Mouse (Mus musculus) CH12.LX (cell line): ENCODE measurements around the gene Uspl1. TPM values are rescaled to one million over a fixed set of nuclear protein-coding genes. Genes with fewer than 3 reads are reported as not detected.

ENCODE experiments used
- DNase-seq: peaks from one replicate; pipeline ENCODE4 v3.0.0-alpha.2; 2013; ENCODE audit errors: extremely low read depth
- H3K27ac ChIP-seq: 2 replicates; pipeline ENCODE4 v1.5.1; 2012; ENCODE audit warnings: low read depth, mild to moderate bottlenecking, control low read depth, moderate library complexity; ENCODE audit not compliant: insufficient read depth
- H3K27me3 ChIP-seq: replicated peaks from 2 replicates; pipeline ENCODE3; 2012; ENCODE audit warnings: inconsistent platforms
- H3K36me3 ChIP-seq, 2 experiments: replicated peaks in 1 of 2; 2 replicates each; pipeline versions ENCODE3 to v1.6.1; 2012; ENCODE audit warnings: inconsistent platforms in 1 of 2, low read length in 1 of 2, mild to moderate bottlenecking in 1 of 2, mixed read lengths in 1 of 2, moderate library complexity in 1 of 2; ENCODE audit not compliant: control insufficient read depth in 1 of 2, insufficient read depth in 1 of 2
- H3K4me1 ChIP-seq, 2 experiments: 2 replicates each; pipeline ENCODE4 v1.6.1; 2012; ENCODE audit warnings: inconsistent platforms in 1 of 2, moderate library complexity in 1 of 2; ENCODE audit not compliant: insufficient read depth in 2 of 2, control insufficient read depth in 1 of 2
- H3K4me2 ChIP-seq: 2 replicates; pipeline ENCODE4 v1.6.1; 2012; ENCODE audit warnings: low read depth, mild to moderate bottlenecking, control low read depth; ENCODE audit not compliant: poor library complexity, insufficient read depth, severe bottlenecking
- H3K4me3 ChIP-seq, 3 experiments: fragments of 150-350 bp in 1 of 3; sonication (generic) in 1 of 3; replicated peaks in 1 of 3; 2 replicates each; pipeline versions ENCODE3 to v1.5.1; 2011 to 2012; ENCODE audit warnings: low read depth in 2 of 3, low read length in 2 of 3, mild to moderate bottlenecking in 2 of 3, moderate library complexity in 2 of 3, control low read depth in 1 of 3, improper control_type of control experiment in 1 of 3, inconsistent platforms in 1 of 3, mixed read lengths in 1 of 3; ENCODE audit not compliant: poor library complexity in 1 of 3
- H3K79me2 ChIP-seq: replicated peaks from 2 replicates; pipeline ENCODE4 v1.6.1; 2012; ENCODE audit warnings: mild to moderate bottlenecking, moderate library complexity; ENCODE audit not compliant: control insufficient read depth, poor library complexity, insufficient read depth, severe bottlenecking; ENCODE audit errors: extremely low read depth
- H3K9ac ChIP-seq: 2 replicates; pipeline ENCODE4 v1.6.1; 2012; ENCODE audit warnings: low read depth, mild to moderate bottlenecking, control low read depth, moderate library complexity; ENCODE audit not compliant: insufficient read depth
- H3K9me3 ChIP-seq: replicated peaks from 2 replicates; pipeline ENCODE3; 2012; ENCODE audit warnings: low read length, inconsistent platforms, mixed read lengths
- CHD2 ChIP-seq: IDR thresholded peaks from 2 replicates; pipeline ENCODE4 v1.6.1; 2011; ENCODE audit warnings: low read length, improper control_type of control experiment
- CTCF ChIP-seq, 2 experiments: IDR thresholded peaks in 1 of 2; conservative IDR thresholded peaks in 1 of 2; 2 replicates each; pipeline ENCODE4 v1.5.1; 2011 to 2012; ENCODE audit warnings: low read depth in 2 of 2, low read length in 2 of 2, improper control_type of control experiment in 1 of 2, inconsistent platforms in 1 of 2, mild to moderate bottlenecking in 1 of 2, moderate library complexity in 1 of 2
- ETS1 ChIP-seq: conservative IDR thresholded peaks from 2 replicates; pipeline ENCODE4 v1.6.1; 2012; ENCODE audit warnings: low read depth, mild to moderate bottlenecking, inconsistent platforms, low read length, improper control_type of control experiment, moderate library complexity
- GABPA ChIP-seq: IDR thresholded peaks from 2 replicates; pipeline ENCODE4 v1.6.1; 2012; ENCODE audit warnings: low read depth, low read length, improper control_type of control experiment, inconsistent platforms; ENCODE audit not compliant: insufficient replicate concordance
- HCFC1 ChIP-seq: IDR thresholded peaks from 2 replicates; pipeline ENCODE4 v1.6.1; 2012; ENCODE audit warnings: low read depth, mild to moderate bottlenecking, inconsistent platforms, low read length, improper control_type of control experiment
- KAT2A ChIP-seq: IDR thresholded peaks from 2 replicates; pipeline ENCODE4 v1.6.1; 2012; ENCODE audit warnings: low read length, improper control_type of control experiment, inconsistent platforms; ENCODE audit not compliant: insufficient replicate concordance
- MAFK ChIP-seq: IDR thresholded peaks from 2 replicates; pipeline ENCODE4 v1.6.1; 2011; ENCODE audit warnings: low read length, improper control_type of control experiment; ENCODE audit not compliant: insufficient replicate concordance
- MAX ChIP-seq: IDR thresholded peaks from 2 replicates; pipeline ENCODE4 v1.6.1; 2011; ENCODE audit warnings: low read length, improper control_type of control experiment
- MAZ ChIP-seq: IDR thresholded peaks from 2 replicates; pipeline ENCODE4 v1.6.1; 2012; ENCODE audit warnings: low read depth, mild to moderate bottlenecking, inconsistent platforms, low read length, improper control_type of control experiment, moderate library complexity
- MEF2A ChIP-seq: IDR thresholded peaks from 2 replicates; pipeline ENCODE4 v1.6.1; 2014; ENCODE audit warnings: low read depth, mild to moderate bottlenecking, inconsistent platforms, low read length, improper control_type of control experiment, borderline replicate concordance
- NRF1 ChIP-seq: IDR thresholded peaks from 2 replicates; pipeline ENCODE4 v1.6.1; 2014; ENCODE audit warnings: low read depth, mild to moderate bottlenecking, inconsistent platforms, low read length, improper control_type of control experiment, moderate library complexity
- PAX5 ChIP-seq: IDR thresholded peaks from 2 replicates; pipeline ENCODE4 v1.6.1; 2012; ENCODE audit warnings: low read length, inconsistent platforms, mixed read lengths
- POLR2A ChIP-seq: IDR thresholded peaks from 2 replicates; pipeline ENCODE4 v1.6.1; 2011; ENCODE audit warnings: low read depth, mild to moderate bottlenecking, improper control_type of control experiment, low read length
- POLR2AphosphoS2 ChIP-seq: IDR thresholded peaks from 2 replicates; pipeline ENCODE4 v1.6.1; 2011; ENCODE audit warnings: low read depth, low read length, improper control_type of control experiment
- RCOR1 ChIP-seq: conservative IDR thresholded peaks from 2 replicates; pipeline ENCODE4 v1.6.1; 2012; ENCODE audit warnings: low read depth, mild to moderate bottlenecking, inconsistent platforms, low read length, improper control_type of control experiment
- SIN3A ChIP-seq: IDR thresholded peaks from 2 replicates; pipeline ENCODE4 v1.6.1; 2012; ENCODE audit warnings: low read length, improper control_type of control experiment, inconsistent platforms
- SMC3 ChIP-seq: IDR thresholded peaks from 2 replicates; pipeline ENCODE4 v1.6.1; 2011; ENCODE audit warnings: low read depth, low read length, improper control_type of control experiment
- TBP ChIP-seq: conservative IDR thresholded peaks from 2 replicates; pipeline ENCODE4 v1.6.1; 2011; ENCODE audit warnings: low read depth, low read length, improper control_type of control experiment
- UBTF ChIP-seq: IDR thresholded peaks from 2 replicates; pipeline ENCODE4 v1.6.1; 2012; ENCODE audit warnings: low read depth, mild to moderate bottlenecking, inconsistent platforms, low read length, improper control_type of control experiment, moderate library complexity
- USF1 ChIP-seq: IDR thresholded peaks from 2 replicates; pipeline ENCODE4 v1.6.1; 2014; ENCODE audit warnings: low read depth, mild to moderate bottlenecking, inconsistent platforms, low read length, improper control_type of control experiment
- ZC3H11A ChIP-seq: IDR thresholded peaks from 2 replicates; pipeline ENCODE4 v1.6.1; 2012; ENCODE audit warnings: low read depth, mild to moderate bottlenecking, inconsistent platforms, low read length, improper control_type of control experiment
- ZKSCAN1 ChIP-seq: IDR thresholded peaks from 2 replicates; pipeline ENCODE4 v1.6.1; 2012; ENCODE audit warnings: low read depth, inconsistent platforms, low read length, improper control_type of control experiment, borderline replicate concordance
- ZNF384 ChIP-seq: IDR thresholded peaks from 2 replicates; pipeline ENCODE4 v1.6.1; 2012; ENCODE audit warnings: low read depth, low read length, improper control_type of control experiment, inconsistent platforms
- dilution Hi-C: fragments of 300-500 bp; cut with MboI; formaldehyde crosslinking; loops from 2 replicates; pipeline ENCODE4 v1.14.3; 2020; ENCODE audit warnings: low sequenced_read_pairs; ENCODE audit not compliant: extremely low pct_unique_long_range_greater_than_20kb, extremely low pct_ligation_motif_present
- in situ Hi-C: fragments of 300-500 bp; cut with MboI; formaldehyde crosslinking; loops from 3 replicates; pipeline ENCODE4 v1.14.3; 2019; ENCODE audit warnings: low sequenced_read_pairs, low pct_ligation_motif_present, low pct_unique_long_range_greater_than_20kb, mixed read lengths
- polyA plus RNA-seq: library from polyadenylated mRNA; unstranded; fragments of >175 nt; gene quantifications from 2 replicates; pipeline ENCODE4 v1.2.1, GENCODE M21; 2012; ENCODE audit warnings: low read depth; ENCODE audit not compliant: insufficient read length
- total RNA-seq, 2 experiments: library from RNA; depleted of rRNA; stranded (reverse); fragments of 300-350 nt in 1 of 2; fragments of >200 nt in 1 of 2; gene quantifications; 2 replicates each; pipeline ENCODE4 v1.2.3; 2012 to 2014

Uspl1 gene
- total and polyA plus RNA-seq, 3 experiments: 37.9 to 41.6 (median 40.2) TPM

GRCm38 (mm10) chr5:149206286-149206685, 22.1 kb downstream of the Uspl1 start:
- H3K79me2 ChIP-seq: peaks cover 3% of the 10 kb centered on the region
- in situ Hi-C loops: no loop called here
- dilution Hi-C loops: no loop called here
- peaks cover 0 to 6% of the 10 kb centered on the region in 2 experiments; a peak in 2 of 4 replicates for H3K4me1 ChIP-seq
- no peak for DNase-seq
- TF ChIP-seq UBTF (no peak), MEF2A (no peak), POLR2AphosphoS2 (no peak), POLR2A (no peak), ZKSCAN1 (no peak), SMC3 (no peak), NRF1 (no peak), HCFC1 (no peak), MAFK (no peak), TBP (no peak), SIN3A (no peak), RCOR1 (no peak), PAX5 (no peak), CTCF (conservative IDR thresholded peaks at IDR 0.05 in 1 of 2, IDR thresholded peaks at IDR 0.05 in 1 of 2; ENCODE audit: low read depth in 2 of 2, low read length in 2 of 2) (no peak), GABPA (no peak), USF1 (no peak), ZC3H11A (no peak), MAZ (no peak), ETS1 (no peak)
- H3K36me3 ChIP-seq: peaks cover 72 to 91% of the 10 kb centered on the region in 2 experiments
- H3K9ac ChIP-seq: no peak overlapping the region
- no peak overlapping the region for H3K27ac ChIP-seq
- H3K9me3 ChIP-seq: no peaks in the 10 kb centered on the region
- no peak overlapping the region for H3K4me2 ChIP-seq
- no peaks in the 10 kb centered on the region for H3K27me3 ChIP-seq
- no peak overlapping the region for H3K4me3 ChIP-seq

GRCm38 (mm10) chr5:149207661-149208060, 23.5 kb downstream of the Uspl1 start:
- dilution Hi-C loops (no loop called here), in situ Hi-C loops (no loop called here)
- Histone ChIP-seq H3K27ac (no peak overlapping the region), H3K79me2 (peaks cover 3% of the 10 kb centered on the region), H3K27me3 (no peaks in the 10 kb centered on the region), H3K4me2 (no peak overlapping the region), H3K9ac (no peak overlapping the region), H3K4me1 (peaks cover 0 to 4% of the 10 kb centered on the region in 2 experiments; a peak in 2 of 4 replicates), H3K4me3 (no peak overlapping the region), H3K36me3 (peaks cover 70 to 91% of the 10 kb centered on the region in 2 experiments), H3K9me3 (no peaks in the 10 kb centered on the region)
- TF ChIP-seq CHD2 (no peak), ZNF384 (no peak), MAX (no peak), SIN3A (no peak), ZKSCAN1 (no peak), POLR2AphosphoS2 (no peak), KAT2A (no peak), SMC3 (no peak), MAFK (no peak)
- DNase-seq: no peak
